Mouse (Mus musculus) MEL (cell line): ENCODE results near the gene Efcab2. TPM values are rescaled to one million over a fixed set of nuclear protein-coding genes. Genes with fewer than 3 reads are reported as not detected.

Experiments
- DNase-seq: peaks from one replicate; pipeline ENCODE4 v3.0.0; 2011; ENCODE audit warnings: low read depth, low spot score
- H3K27ac ChIP-seq: 2 replicates; pipeline ENCODE4 v1.5.1; 2012; ENCODE audit warnings: low read depth, mild to moderate bottlenecking, control low read depth, low read length, moderate library complexity; ENCODE audit not compliant: control insufficient read depth
- H3K27me3 ChIP-seq, 2 experiments: fragments of 150-350 bp in 1 of 2; sonication (generic) in 1 of 2; 2 replicates each; pipeline ENCODE4 v1.6.1; 2012; ENCODE audit warnings: low read length in 2 of 2, mild to moderate bottlenecking in 2 of 2, improper control_type of control experiment in 1 of 2, moderate library complexity in 1 of 2; ENCODE audit not compliant: insufficient read depth in 2 of 2, control insufficient read depth in 1 of 2
- H3K36me3 ChIP-seq, 2 experiments: 2 replicates each; pipeline ENCODE4 v1.6.1; 2012 to 2014; ENCODE audit warnings: low read length in 2 of 2, improper control_type of control experiment in 1 of 2, inconsistent platforms in 1 of 2, mild to moderate bottlenecking in 1 of 2; ENCODE audit not compliant: insufficient read depth in 2 of 2, control insufficient read depth in 1 of 2
- H3K4me1 ChIP-seq, 2 experiments: fragments of 150-350 bp in 1 of 2; sonication (generic) in 1 of 2; 2 replicates each; pipeline ENCODE4 v1.6.1; 2012; ENCODE audit warnings: low read length in 2 of 2, improper control_type of control experiment in 1 of 2, mild to moderate bottlenecking in 1 of 2; ENCODE audit not compliant: insufficient read depth in 2 of 2, control insufficient read depth in 1 of 2
- H3K4me3 ChIP-seq, 2 experiments: fragments of 150-350 bp in 1 of 2; sonication (generic) in 1 of 2; 2 replicates each; pipeline ENCODE4 v1.5.1; 2012; ENCODE audit warnings: low read depth in 2 of 2, low read length in 2 of 2, mild to moderate bottlenecking in 2 of 2, moderate library complexity in 2 of 2, control low read depth in 1 of 2, improper control_type of control experiment in 1 of 2; ENCODE audit not compliant: control insufficient read depth in 1 of 2, insufficient read depth in 1 of 2
- H3K79me2 ChIP-seq: 2 replicates; pipeline ENCODE4 v1.6.1; 2012; ENCODE audit warnings: mild to moderate bottlenecking, low read length, moderate library complexity; ENCODE audit not compliant: control insufficient read depth, poor library complexity, insufficient read depth
- H3K9ac ChIP-seq: 2 replicates; pipeline ENCODE4 v1.6.1; 2012; ENCODE audit warnings: low read depth, mild to moderate bottlenecking, control low read depth, low read length, moderate library complexity; ENCODE audit not compliant: control insufficient read depth, poor library complexity, severe bottlenecking
- H3K9me3 ChIP-seq: fragments of 150-350 bp; sonication (generic); replicated peaks from 2 replicates; pipeline ENCODE4 v1.6.1; 2012; ENCODE audit warnings: mild to moderate bottlenecking, low read length, improper control_type of control experiment, moderate library complexity; ENCODE audit not compliant: insufficient read depth
- CHD1 ChIP-seq: IDR thresholded peaks from 2 replicates; pipeline ENCODE4 v1.6.1; 2012; ENCODE audit warnings: low read depth, mild to moderate bottlenecking, inconsistent platforms, low read length, improper control_type of control experiment
- CHD2 ChIP-seq: IDR thresholded peaks from 2 replicates; pipeline ENCODE4 v1.6.1; 2011; ENCODE audit warnings: low read length, improper control_type of control experiment
- E2F4 ChIP-seq: IDR thresholded peaks from 2 replicates; pipeline ENCODE4 v1.6.1; 2011; ENCODE audit warnings: low read depth, low read length, improper control_type of control experiment, borderline replicate concordance
- ELF1 ChIP-seq: IDR thresholded peaks from 2 replicates; pipeline ENCODE4 v1.6.1; 2014; ENCODE audit warnings: low read depth, mild to moderate bottlenecking, inconsistent platforms, low read length, improper control_type of control experiment, moderate library complexity
- EP300 ChIP-seq, 2 experiments: IDR thresholded peaks; 2 replicates each; pipeline ENCODE4 v1.6.1; 2011; ENCODE audit warnings: improper control_type of control experiment in 2 of 2, low read length in 2 of 2, low read depth in 1 of 2, mild to moderate bottlenecking in 1 of 2
- ETS1 ChIP-seq: IDR thresholded peaks from 2 replicates; pipeline ENCODE4 v1.6.1; 2012; ENCODE audit warnings: low read depth, mild to moderate bottlenecking, inconsistent platforms, low read length, improper control_type of control experiment, moderate library complexity
- GABPA ChIP-seq: IDR thresholded peaks from 2 replicates; pipeline ENCODE4 v1.6.1; 2012; ENCODE audit warnings: low read depth, mild to moderate bottlenecking, inconsistent platforms, low read length, improper control_type of control experiment, moderate library complexity
- GATA1 ChIP-seq: IDR thresholded peaks from 2 replicates; pipeline ENCODE4 v1.6.1; 2011; ENCODE audit warnings: low read depth, low read length, improper control_type of control experiment
- MAFK ChIP-seq: IDR thresholded peaks from 2 replicates; pipeline ENCODE4 v1.6.1; 2011; ENCODE audit warnings: low read depth, mild to moderate bottlenecking, low read length, improper control_type of control experiment, borderline replicate concordance
- MXI1 ChIP-seq: IDR thresholded peaks from 2 replicates; pipeline ENCODE4 v1.6.1; 2011; ENCODE audit warnings: mild to moderate bottlenecking, low read depth, low read length, improper control_type of control experiment
- MYB ChIP-seq: IDR thresholded peaks from 2 replicates; pipeline ENCODE4 v1.6.1; 2011; ENCODE audit warnings: mild to moderate bottlenecking, low read depth, low read length, improper control_type of control experiment
- MYC ChIP-seq: IDR thresholded peaks from 2 replicates; pipeline ENCODE4 v1.6.1; 2011; ENCODE audit warnings: low read depth, mild to moderate bottlenecking, low read length, improper control_type of control experiment, moderate library complexity
- NELFE ChIP-seq: IDR thresholded peaks from 2 replicates; pipeline ENCODE4 v1.6.1; 2011; ENCODE audit warnings: low read depth, low read length, improper control_type of control experiment
- POLR2A ChIP-seq, 2 experiments: IDR thresholded peaks; 2 replicates each; pipeline ENCODE4 v1.6.1; 2011 to 2012; ENCODE audit warnings: low read length in 2 of 2, mild to moderate bottlenecking in 2 of 2, control low read depth in 1 of 2, improper control_type of control experiment in 1 of 2, low read depth in 1 of 2, moderate library complexity in 1 of 2; ENCODE audit not compliant: control insufficient read depth in 1 of 2, insufficient read depth in 1 of 2, poor library complexity in 1 of 2
- RCOR1 ChIP-seq: IDR thresholded peaks from 2 replicates; pipeline ENCODE4 v1.6.1; 2012; ENCODE audit warnings: low read depth, mild to moderate bottlenecking, inconsistent platforms, low read length, improper control_type of control experiment
- SIN3A ChIP-seq: IDR thresholded peaks from 2 replicates; pipeline ENCODE4 v1.6.1; 2012; ENCODE audit warnings: low read length, improper control_type of control experiment, inconsistent platforms
- SMC3 ChIP-seq: IDR thresholded peaks from 2 replicates; pipeline ENCODE4 v1.6.1; 2011; ENCODE audit warnings: low read depth, low read length, improper control_type of control experiment
- TBP ChIP-seq: IDR thresholded peaks from 2 replicates; pipeline ENCODE4 v1.8.0; 2011; ENCODE audit warnings: low read depth, low read length, improper control_type of control experiment
- TCF12 ChIP-seq: IDR thresholded peaks from 2 replicates; pipeline ENCODE4 v1.6.1; 2014; ENCODE audit warnings: low read depth, mild to moderate bottlenecking, inconsistent platforms, low read length, improper control_type of control experiment, moderate library complexity
- ZC3H11A ChIP-seq: IDR thresholded peaks from 2 replicates; pipeline ENCODE4 v1.6.1; 2012; ENCODE audit warnings: low read depth, mild to moderate bottlenecking, inconsistent platforms, low read length, improper control_type of control experiment
- polyA plus RNA-seq, 2 experiments: library from polyadenylated mRNA; stranded (reverse) in 1 of 2; unstranded in 1 of 2; fragments of >175 nt in 1 of 2; fragments of >200 nt in 1 of 2; gene quantifications; 2 replicates each; pipeline versions ENCODE4 v1.2.1 to v1.2.4; 2012; ENCODE audit warnings: low replicate concordance in 2 of 2, low read depth in 1 of 2; ENCODE audit not compliant: insufficient read length in 2 of 2, insufficient read depth in 1 of 2, missing spikeins in 1 of 2
- total RNA-seq: library from RNA; depleted of rRNA; stranded (reverse); fragments of 300-350 nt; gene quantifications from 2 replicates; pipeline ENCODE4 v1.2.3, GENCODE M21; 2012

Efcab2 gene
- total and polyA plus RNA-seq, 3 experiments, result 0.85 to 3.2 TPM; not detected in 1

- TF ChIP-seq MAFK, result no peak
- TF ChIP-seq EP300 (IDR thresholded peaks at IDR 0.05; ENCODE audit: low read depth in 1 of 2, low read length in 2 of 2), result no peak; a peak in 1 of 4 replicates
- TF ChIP-seq SIN3A, result peak; percentile 85
- no peak for TF ChIP-seq E2F4
- TF ChIP-seq, all 39 proteins: peak for 20
These were observed 37.2 kb upstream of the Efcab2 start (continued) for GRCm38 (mm10) chr1:178368548-178369271.

DNA sequence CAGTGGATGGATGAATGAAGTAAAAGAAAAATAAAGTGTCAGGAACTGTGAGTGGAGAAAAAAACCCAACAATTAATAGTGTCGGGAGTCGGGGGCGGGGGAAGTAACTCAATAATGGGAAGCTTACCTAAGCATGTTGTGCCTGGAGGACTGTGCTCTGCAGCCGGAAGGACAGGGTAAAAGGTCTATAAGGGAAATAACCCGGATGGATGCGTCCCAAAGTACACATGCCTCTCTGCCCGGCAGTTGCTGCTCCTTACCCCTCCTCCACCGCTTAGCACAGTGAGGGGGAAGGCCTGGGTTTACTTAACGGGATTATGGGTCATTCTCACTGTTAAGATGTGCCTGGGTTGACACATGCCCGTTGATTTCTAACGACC lies 36.6 kb upstream of the Efcab2 start:
- Histone ChIP-seq H3K27me3 (no peaks in the 10 kb centered on the region), H3K4me3 (peak overlapping the region; percentile 64 to 65), H3K27ac (peak overlapping the region; percentile 90), H3K9ac (peak overlapping the region; percentile 83), H3K79me2 (peaks cover 4% of the 10 kb centered on the region; the same call in 1 of the 2 replicates), H3K4me1 (peaks cover 3 to 14% of the 10 kb centered on the region in 2 experiments), H3K9me3 (no peaks in the 10 kb centered on the region), H3K36me3 (peaks cover 0 to 8% of the 10 kb centered on the region in 2 experiments; a peak in 2 of 4 replicates)
- peak; percentile 89 for DNase-seq
- TF ChIP-seq POLR2A (IDR thresholded peaks at IDR 0.05; ENCODE audit: control insufficient read depth in 1 of 2, insufficient read depth in 1 of 2, low read depth in 1 of 2, low read length in 2 of 2, poor library complexity in 1 of 2) (peak in 1 of 2 experiments; percentile 51; a peak in 1 of 4 replicates), ZC3H11A (no peak), SIN3A (peak; percentile 61; the same call in 1 of the 2 replicates), CHD1 (peak; percentile 44; the same call in 1 of the 2 replicates), ELF1 (peak; percentile 65; the same call in 1 of the 2 replicates), MYC (peak; percentile 88), MYB (0 out of 2 replicates have a peak, but pooled peaks have one; percentile 11), NELFE (peak; percentile 7; the same call in 1 of the 2 replicates), ETS1 (no peak; the same call in 1 of the 2 replicates), EP300 (IDR thresholded peaks at IDR 0.05; ENCODE audit: low read depth in 1 of 2, low read length in 2 of 2) (peak in 1 of 2 experiments; percentile 59; a peak in 2 of 4 replicates), SMC3 (no peak), RCOR1 (no peak; the same call in 1 of the 2 replicates), TBP (peak; percentile 81), GABPA (no peak), GATA1 (no peak), E2F4 (0 out of 2 replicates have a peak, but pooled peaks have one; percentile 49), CHD2 (peak; percentile 60), TCF12 (0 out of 2 replicates have a peak, but pooled peaks have one; percentile 5), MXI1 (peak; percentile 86)
